Mouse (Mus musculus): ENCODE results near the gene Kif5c. TPM values are rescaled to one million over a fixed set of nuclear protein-coding genes. Genes with fewer than 3 reads are reported as not detected.

Gene Kif5c
- total and polyA plus RNA-seq, 2 experiments from 2014 or later = 151 to 262 TPM

DNA sequence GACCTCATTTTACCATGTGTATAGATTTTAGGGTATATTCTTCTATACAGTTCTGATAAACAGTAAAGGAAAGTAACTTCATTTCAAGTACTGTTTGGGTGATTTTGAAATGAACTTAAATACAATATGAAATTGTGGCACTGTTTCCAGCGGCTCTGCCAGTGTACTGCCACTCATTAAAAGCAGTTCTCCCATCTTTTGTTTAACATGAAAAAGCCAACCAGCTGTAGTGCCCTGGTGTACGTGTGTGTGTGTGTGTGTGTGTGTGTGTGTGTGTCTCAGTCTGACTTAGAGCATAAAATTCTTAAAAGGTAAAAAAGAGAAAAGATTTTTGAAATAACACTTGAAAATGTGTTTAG lies 110.5 kb downstream of the Kif5c start:
- H3K4me1 ChIP-seq (ENCODE audit: insufficient read depth, low read length) = no peaks in the 10 kb centered on the region
- no peak overlapping the region for H3K27ac ChIP-seq
- H3K9ac ChIP-seq (replicated peaks; ENCODE audit: low read length) = no peak overlapping the region
- H3K36me3 ChIP-seq (ENCODE audit: insufficient read depth, low read length) = peaks cover 42% of the 10 kb centered on the region
- DNase-seq (ENCODE audit: low spot score) (no peak), ATAC-seq (no peak)
- 79% methylated on average over 2 of the region's 2 CpGs for WGBS
- no peak for TF ChIP-seq CTCF (IDR thresholded peaks at IDR 0.05; ENCODE audit: low read depth)
- no peak overlapping the region for H3K4me2 ChIP-seq (ENCODE audit: low read depth, low read length)
- no peak overlapping the region for H3K4me3 ChIP-seq (ENCODE audit: low read length)
- H3K9me3 ChIP-seq (ENCODE audit: low read length) = no peaks in the 10 kb centered on the region
- no peaks in the 10 kb centered on the region for H3K27me3 ChIP-seq (ENCODE audit: insufficient read depth, low read length)

DNA sequence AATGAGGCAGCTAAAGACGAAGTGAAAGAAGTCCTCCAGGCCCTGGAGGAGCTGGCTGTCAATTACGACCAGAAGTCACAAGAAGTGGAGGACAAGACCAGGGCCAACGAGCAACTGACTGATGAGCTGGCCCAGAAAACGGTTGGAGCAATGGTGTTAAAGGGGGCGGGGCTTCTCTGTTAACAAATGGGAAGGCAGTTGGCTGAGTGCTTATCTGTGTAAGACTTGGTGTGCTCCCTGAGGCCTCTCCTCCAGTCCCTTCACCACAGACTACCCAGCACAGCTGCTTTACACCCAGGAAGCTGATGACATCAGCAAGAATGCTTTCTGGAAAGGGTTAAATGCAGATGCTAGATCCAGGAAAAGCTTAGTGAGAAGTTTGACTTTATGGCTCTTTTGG lies 111.1 kb downstream of the Kif5c start:
- TF ChIP-seq CTCF (IDR thresholded peaks at IDR 0.05; ENCODE audit: low read depth) = no peak
- ATAC-seq (no peak), DNase-seq (ENCODE audit: low spot score) (no peak)
- Histone ChIP-seq H3K36me3 (ENCODE audit: insufficient read depth, low read length) (peaks cover 43% of the 10 kb centered on the region), H3K4me1 (ENCODE audit: insufficient read depth, low read length) (no peaks in the 10 kb centered on the region), H3K9ac (replicated peaks; ENCODE audit: low read length) (no peak overlapping the region), H3K27ac (no peak overlapping the region), H3K4me3 (ENCODE audit: low read length) (no peak overlapping the region), H3K9me3 (ENCODE audit: low read length) (no peaks in the 10 kb centered on the region), H3K27me3 (ENCODE audit: insufficient read depth, low read length) (no peaks in the 10 kb centered on the region), H3K4me2 (ENCODE audit: low read depth, low read length) (no peak overlapping the region)
- WGBS = 60% methylated on average over 5 of the region's 5 CpGs

GRCm38 (mm10) chr2:49732745-49733655 lies 113.9 kb downstream of the Kif5c start:
- H3K9ac ChIP-seq (replicated peaks; ENCODE audit: low read length) = no peak overlapping the region
- ATAC-seq (no peak), DNase-seq (ENCODE audit: low spot score) (no peak)
- H3K36me3 ChIP-seq (ENCODE audit: insufficient read depth, low read length) = peaks cover 44% of the 10 kb centered on the region
- WGBS = 67% methylated on average over 11 of the region's 11 CpGs
- H3K9me3 ChIP-seq (ENCODE audit: low read length) = no peaks in the 10 kb centered on the region
- H3K4me3 ChIP-seq (ENCODE audit: low read length) = no peak overlapping the region
- no peak overlapping the region for H3K27ac ChIP-seq
- H3K27me3 ChIP-seq (ENCODE audit: insufficient read depth, low read length) = no peaks in the 10 kb centered on the region
- no peaks in the 10 kb centered on the region for H3K4me1 ChIP-seq (ENCODE audit: insufficient read depth, low read length)
- H3K4me2 ChIP-seq (ENCODE audit: low read depth, low read length) = no peak overlapping the region
- no peak for TF ChIP-seq CTCF (IDR thresholded peaks at IDR 0.05; ENCODE audit: low read depth)

GRCm38 (mm10) chr2:49733656-49734008 lies 114.5 kb downstream of the Kif5c start:
- H3K4me3 ChIP-seq (ENCODE audit: low read length) = no peak overlapping the region
- no peak for ATAC-seq
- 0 out of 2 replicates have a peak, but pooled peaks have one; percentile 12 for TF ChIP-seq CTCF (IDR thresholded peaks at IDR 0.05; ENCODE audit: low read depth)
- H3K27me3 ChIP-seq (ENCODE audit: insufficient read depth, low read length) = no peaks in the 10 kb centered on the region
- no peak overlapping the region for H3K9ac ChIP-seq (replicated peaks; ENCODE audit: low read length)
- H3K27ac ChIP-seq = no peak overlapping the region
- H3K36me3 ChIP-seq (ENCODE audit: insufficient read depth, low read length) = peaks cover 44% of the 10 kb centered on the region
- no peaks in the 10 kb centered on the region for H3K9me3 ChIP-seq (ENCODE audit: low read length)
- no peaks in the 10 kb centered on the region for H3K4me1 ChIP-seq (ENCODE audit: insufficient read depth, low read length)
- H3K4me2 ChIP-seq (ENCODE audit: low read depth, low read length) = no peak overlapping the region
- DNase-seq (ENCODE audit: low spot score) = no peak
- 55% methylated on average over 7 of the region's 7 CpGs for WGBS

GRCm38 (mm10) chr2:49734013-49734780 lies 115.1 kb downstream of the Kif5c start:
- WGBS = 51% methylated on average over 7 of the region's 7 CpGs
- no peaks in the 10 kb centered on the region for H3K9me3 ChIP-seq (ENCODE audit: low read length)
- peak; percentile 73 for ATAC-seq

GRCm38 (mm10) chr2:49735386-49735785 lies 116.3 kb downstream of the Kif5c start:
- Histone ChIP-seq H3K4me2 (ENCODE audit: low read depth, low read length) (no peak overlapping the region), H3K36me3 (ENCODE audit: insufficient read depth, low read length) (peaks cover 37% of the 10 kb centered on the region; the same call in 1 of the 2 replicates), H3K27me3 (ENCODE audit: insufficient read depth, low read length) (no peaks in the 10 kb centered on the region), H3K9me3 (ENCODE audit: low read length) (no peaks in the 10 kb centered on the region), H3K9ac (replicated peaks; ENCODE audit: low read length) (no peak overlapping the region), H3K4me3 (ENCODE audit: low read length) (no peak overlapping the region), H3K4me1 (ENCODE audit: insufficient read depth, low read length) (no peaks in the 10 kb centered on the region), H3K27ac (no peak overlapping the region)
- no peak for ATAC-seq
- 73% methylated on average over 13 of the region's 13 CpGs for WGBS
- no peak for TF ChIP-seq CTCF (IDR thresholded peaks at IDR 0.05; ENCODE audit: low read depth)
- no peak for DNase-seq (ENCODE audit: low spot score)

More at GRCm38 (mm10) chr2:49734013-49734780, 115.1 kb downstream of the Kif5c start:
- peak; percentile 94 for DNase-seq (ENCODE audit: low spot score)
- TF ChIP-seq CTCF (IDR thresholded peaks at IDR 0.05; ENCODE audit: low read depth) = peak; percentile 94
- no peak overlapping the region for H3K9ac ChIP-seq (replicated peaks; ENCODE audit: low read length)
- peaks cover 38% of the 10 kb centered on the region; the same call in 1 of the 2 replicates for H3K36me3 ChIP-seq (ENCODE audit: insufficient read depth, low read length)
- no peak overlapping the region for H3K4me3 ChIP-seq (ENCODE audit: low read length)
- no peak overlapping the region for H3K4me2 ChIP-seq (ENCODE audit: low read depth, low read length)
- no peaks in the 10 kb centered on the region for H3K27me3 ChIP-seq (ENCODE audit: insufficient read depth, low read length)
- H3K27ac ChIP-seq = no peak overlapping the region
- H3K4me1 ChIP-seq (ENCODE audit: insufficient read depth, low read length) = no peaks in the 10 kb centered on the region

All from hindbrain, postnatal 0 days (tissue).